Mouse (Mus musculus) embryonic stem cell, embryonic (primary cell): ENCODE measurements at regions not wholly inside any gene's neighbourhood (a gene's known extent, or its start where the extent isn't known, plus 50 kb on each side); places are given as distances from the start of the nearest gene placed in this dataset.
"Not testable (repeated sequence)": the region's sequence is repeated elsewhere in the genome, so short reads cannot be mapped to it uniquely, and the experiment has no call there.

Experiments
- CTCF ChIA-PET, 4 experiments: fragments of 300-600 bp in 2 of 4; fragments of 350-600 bp in 2 of 4; sonication (Branson Sonifier 250); formaldehyde crosslinking; loops; one replicate each; lab custom pipeline; 2022; ENCODE audit warnings: inconsistent platforms in 2 of 4; lab: Charles Lee
- POLR2A ChIA-PET, 4 experiments: fragments of 300-600 bp in 2 of 4; fragments of 350-600 bp in 2 of 4; sonication (Branson Sonifier 250); formaldehyde crosslinking; loops; one replicate each; lab custom pipeline; 2022; ENCODE audit warnings: antibody characterized with exemption in 4 of 4, inconsistent platforms in 1 of 4; lab: Charles Lee

DNA sequence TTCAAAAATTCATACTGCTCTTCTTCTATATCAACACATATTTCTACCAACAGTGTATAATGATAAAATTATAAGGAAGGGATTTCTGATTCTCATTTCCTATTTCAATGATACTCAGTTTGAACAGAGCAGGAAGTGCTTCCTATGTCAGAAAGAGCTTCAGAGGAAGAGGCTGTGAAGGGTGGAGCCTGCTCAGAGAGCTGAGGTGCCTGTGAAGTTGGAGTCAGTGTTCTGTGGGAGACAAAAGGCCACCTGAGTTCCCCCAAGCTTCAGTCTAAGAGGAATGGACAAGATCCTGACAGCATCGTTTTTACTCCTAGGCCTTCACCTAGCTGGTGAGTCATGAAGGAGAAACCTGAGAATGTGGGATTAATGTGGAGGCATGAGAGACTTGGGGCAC, 613.5 kb downstream of the Dad1 start:
- POLR2A ChIA-PET, CTCF ChIA-PET: not testable (repeated sequence)

GRCm38 (mm10) chr14:53637664-53638063, 616.2 kb downstream of the Dad1 start:
- POLR2A ChIA-PET, result not testable (repeated sequence)
- CTCF ChIA-PET, result interaction anchor here in 2 of 4 experiments (0.7 to 1.3 kb wide), 6 partner anchors 10 to 166 kb away, joined by 3 to 6 read pairs (median 4); no protein-coding TSS in a partner anchor

DNA sequence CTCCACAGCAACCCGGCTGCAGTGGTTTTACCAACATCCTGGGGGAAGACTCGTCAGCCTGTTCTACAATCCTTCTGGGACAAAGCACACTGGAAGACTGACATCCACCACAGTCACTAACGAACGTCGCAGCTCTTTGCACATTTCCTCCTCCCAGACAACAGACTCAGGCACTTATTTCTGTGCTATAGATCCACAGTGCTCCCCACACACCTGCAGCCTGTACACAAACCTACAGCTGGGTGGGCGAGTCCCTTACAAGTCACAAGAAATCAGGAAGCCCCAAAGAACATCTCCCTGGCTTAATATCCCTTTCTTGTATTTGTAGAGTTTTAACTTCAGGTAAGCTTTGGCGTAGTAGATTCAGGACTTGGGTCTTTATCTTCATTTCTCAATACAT, 618.7 kb downstream of the Dad1 start:
- POLR2A ChIA-PET, result not testable (repeated sequence)
- CTCF ChIA-PET, result interaction anchor here in 1 of 4 experiments (1.5 kb wide), 1 partner anchor 169 kb away, joined by 4 read pairs; no protein-coding TSS in a partner anchor

DNA sequence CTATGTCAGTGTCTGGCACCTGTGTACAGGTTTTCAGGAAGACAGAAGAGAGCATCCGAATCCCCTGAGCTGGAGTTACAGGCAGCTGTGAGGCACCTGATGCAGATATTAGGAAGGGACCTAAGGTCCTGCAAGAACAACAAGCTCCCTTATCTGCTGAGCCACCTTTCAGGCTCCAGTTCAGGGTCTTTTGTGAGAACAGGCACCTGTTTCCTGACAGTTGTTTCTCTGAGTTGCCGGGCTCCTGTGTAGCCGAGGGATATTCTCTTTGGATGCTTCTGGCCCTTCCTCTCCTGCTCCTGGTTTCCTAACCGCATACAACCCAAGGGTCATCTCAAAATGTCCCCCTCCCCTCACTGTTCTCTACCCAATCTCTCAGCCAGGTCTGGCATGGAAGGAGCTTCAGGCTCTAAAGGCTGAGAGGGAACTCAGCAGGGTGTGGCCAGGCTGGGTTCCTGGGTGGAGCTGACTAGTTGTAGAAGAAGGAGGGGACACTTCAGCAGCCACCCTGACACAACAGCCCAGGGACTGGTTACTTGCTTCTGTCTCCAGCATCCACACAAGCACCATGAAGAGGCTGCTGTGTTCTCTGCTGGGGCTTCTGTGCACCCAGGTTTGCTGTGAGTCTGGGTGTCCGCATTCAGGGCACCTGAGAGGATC, 619.5 kb downstream of the Dad1 start:
- POLR2A ChIA-PET, CTCF ChIA-PET: not testable (repeated sequence)

- POLR2A ChIA-PET, result not testable (repeated sequence)
These were observed 620.2 kb downstream of the Dad1 start for GRCm38 (mm10) chr14:53633743-53634142.

DNA sequence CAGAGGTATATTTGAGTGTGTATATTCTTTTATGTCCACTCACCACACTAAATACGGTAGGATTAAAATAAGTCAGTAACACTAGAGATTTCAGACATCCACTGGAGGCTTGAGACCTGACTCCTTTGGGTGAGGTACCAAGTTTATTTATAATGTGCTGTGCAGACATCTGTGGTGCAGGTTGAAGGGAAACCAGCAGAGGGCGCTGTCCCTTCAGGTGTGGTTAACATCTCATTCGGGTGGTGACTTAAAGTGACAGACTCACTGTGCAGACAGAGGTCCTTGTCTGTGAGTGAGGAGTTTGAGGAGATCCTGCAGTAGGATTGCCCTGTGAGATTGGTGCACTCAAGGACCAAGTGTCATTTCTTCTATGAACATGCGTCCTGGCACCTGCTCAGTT, 632.5 kb downstream of the Dad1 start:
- POLR2A ChIA-PET, result not testable (repeated sequence)

More at GRCm38 (mm10) chr14:53633743-53634142, 620.2 kb downstream of the Dad1 start:
- CTCF ChIA-PET, result not testable (repeated sequence)

DNA sequence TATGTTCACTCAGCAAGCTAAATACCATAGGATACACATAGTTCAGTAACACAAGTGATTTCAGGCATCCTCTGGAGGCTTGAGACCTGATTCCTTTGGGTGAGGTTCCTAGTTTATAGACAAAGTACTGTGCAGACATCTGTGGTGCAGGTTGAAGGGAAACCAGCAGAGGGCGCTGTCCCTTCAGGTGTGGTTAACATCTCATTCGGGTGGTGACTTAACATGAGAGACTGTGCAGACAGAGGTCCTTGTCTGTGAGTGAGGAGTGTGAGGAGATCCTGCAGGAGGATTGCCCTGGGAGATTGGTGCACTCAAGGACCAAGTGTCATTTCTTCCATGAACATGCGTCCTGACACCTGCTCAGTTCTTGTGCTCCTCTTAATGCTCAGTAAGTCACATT, 637.8 kb downstream of the Dad1 start:
- CTCF ChIA-PET, result interaction anchor here in 1 of 4 experiments (0.8 kb wide), 1 partner anchor 22 kb away, joined by 3 read pairs; no protein-coding TSS in a partner anchor
- POLR2A ChIA-PET, result not testable (repeated sequence)

More for the DNA sequence above, 632.5 kb downstream of the Dad1 start:
- CTCF ChIA-PET, result interaction anchor here in 1 of 4 experiments (1.0 kb wide), 1 partner anchor 15 kb away, joined by 3 read pairs; no protein-coding TSS in a partner anchor

- ChIA-PET POLR2A (no interaction called here), CTCF (no interaction called here)
These were observed 639.6 kb downstream of the Dad1 start for GRCm38 (mm10) chr14:53614341-53614740.

GRCm38 (mm10) chr14:53599299-53599698, 654.6 kb downstream of the Dad1 start:
- POLR2A ChIA-PET, result interaction anchor here in 1 of 4 experiments (1.3 kb wide), 1 partner anchor 84 kb away, joined by 5 read pairs; no protein-coding TSS in a partner anchor

GRCm38 (mm10) chr14:53597287-53597686, 656.6 kb downstream of the Dad1 start:
- CTCF ChIA-PET, POLR2A ChIA-PET: not testable (repeated sequence)

More at GRCm38 (mm10) chr14:53599299-53599698, 654.6 kb downstream of the Dad1 start:
- CTCF ChIA-PET, result not testable (repeated sequence)

- CTCF ChIA-PET, POLR2A ChIA-PET: not testable (repeated sequence)
These were observed 663.3 kb downstream of the Dad1 start for GRCm38 (mm10) chr14:53590601-53591000.

GRCm38 (mm10) chr14:53582528-53582927, 671.4 kb downstream of the Dad1 start:
- CTCF ChIA-PET, POLR2A ChIA-PET: not testable (repeated sequence)

DNA sequence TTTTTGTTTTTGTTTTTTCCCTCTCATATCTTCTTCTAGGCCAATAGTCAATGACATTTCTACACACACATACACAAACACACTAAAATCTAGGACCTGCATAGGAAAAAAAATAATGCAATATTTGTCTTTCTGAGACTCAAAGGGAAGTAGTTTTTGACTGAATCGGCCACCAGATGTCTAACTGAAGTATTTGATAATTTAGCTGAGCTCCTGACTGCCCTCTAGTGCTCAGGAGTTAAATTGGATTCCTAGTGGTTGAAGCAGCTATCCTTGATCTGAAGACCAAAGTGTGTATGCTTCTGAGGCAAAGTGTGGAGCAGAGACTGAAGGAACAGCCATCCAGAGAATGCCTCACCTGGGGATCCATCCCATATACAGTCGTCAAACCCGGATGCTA, 672.2 kb downstream of the Dad1 start:
- CTCF ChIA-PET, POLR2A ChIA-PET: not testable (repeated sequence)

GRCm38 (mm10) chr14:53576927-53577326, 677.0 kb downstream of the Dad1 start:
- POLR2A ChIA-PET, result interaction anchor here in 3 of 4 experiments (0.6 to 1.8 kb wide), 8 partner anchors 14 to 1554 kb away, joined by 3 to 11 read pairs (median 3); no protein-coding TSS in a partner anchor

DNA sequence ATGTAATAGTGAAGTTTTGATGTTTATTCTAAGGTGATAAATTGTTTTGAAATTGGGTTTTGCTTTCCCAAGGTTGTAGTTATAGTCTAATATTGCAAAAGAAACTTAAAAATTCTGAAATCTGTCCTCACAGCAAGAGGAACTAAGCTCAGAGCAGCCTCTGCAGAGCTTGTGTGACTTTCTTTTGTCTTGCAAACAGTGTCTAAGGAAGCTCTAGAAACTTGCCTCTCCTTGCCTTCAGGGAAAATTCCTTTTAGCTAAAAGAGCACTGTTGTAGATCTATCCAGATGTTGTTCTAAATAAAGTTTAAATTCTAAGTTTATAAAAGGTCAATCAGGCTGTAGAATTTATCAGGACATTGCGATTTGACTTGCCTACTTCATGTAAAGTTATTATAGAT, 681.2 kb downstream of the Dad1 start:
- POLR2A ChIA-PET, result interaction anchor here in 3 of 4 experiments (2.0 to 2.7 kb wide), 3 partner anchors 10 kb away, joined by 9 to 33 read pairs (median 13); no protein-coding TSS in a partner anchor
- CTCF ChIA-PET, result interaction anchor here in 2 of 4 experiments (1.0 to 1.3 kb wide), 2 partner anchors 10 kb away, joined by 3 to 4 read pairs; no protein-coding TSS in a partner anchor

More at GRCm38 (mm10) chr14:53576927-53577326, 677.0 kb downstream of the Dad1 start:
- CTCF ChIA-PET, result interaction anchor here in 2 of 4 experiments (0.7 to 1.4 kb wide), 3 partner anchors 29 to 227 kb away, joined by 4 read pairs; no protein-coding TSS in a partner anchor

DNA sequence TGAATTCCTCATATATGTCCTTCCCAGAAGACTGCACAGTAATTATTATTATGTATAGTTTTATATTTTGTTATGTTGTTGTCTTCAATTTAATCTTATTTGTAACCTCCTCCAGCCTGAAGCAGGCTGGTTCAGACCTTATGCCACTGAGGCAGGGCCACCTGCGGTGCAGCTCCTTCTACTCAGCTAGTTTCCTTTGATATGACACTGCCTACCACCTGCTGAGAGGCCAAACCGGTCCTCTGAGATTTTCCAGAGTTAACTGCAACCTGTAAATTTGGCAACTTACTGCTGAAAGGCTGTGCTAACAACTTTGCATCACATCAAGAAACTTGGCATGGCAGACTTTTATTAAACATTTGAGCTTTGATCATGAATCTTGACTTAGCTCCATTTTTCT, 691.3 kb downstream of the Dad1 start:
- POLR2A ChIA-PET, result interaction anchor here in 3 of 4 experiments (0.9 to 1.6 kb wide), 9 partner anchors 10 to 17 kb away, joined by 3 to 33 read pairs (median 6); no protein-coding TSS in a partner anchor
- CTCF ChIA-PET, result interaction anchor here in 2 of 4 experiments (0.6 to 1.4 kb wide), 4 partner anchors 9 to 15 kb away, joined by 3 to 4 read pairs (median 4); no protein-coding TSS in a partner anchor

DNA sequence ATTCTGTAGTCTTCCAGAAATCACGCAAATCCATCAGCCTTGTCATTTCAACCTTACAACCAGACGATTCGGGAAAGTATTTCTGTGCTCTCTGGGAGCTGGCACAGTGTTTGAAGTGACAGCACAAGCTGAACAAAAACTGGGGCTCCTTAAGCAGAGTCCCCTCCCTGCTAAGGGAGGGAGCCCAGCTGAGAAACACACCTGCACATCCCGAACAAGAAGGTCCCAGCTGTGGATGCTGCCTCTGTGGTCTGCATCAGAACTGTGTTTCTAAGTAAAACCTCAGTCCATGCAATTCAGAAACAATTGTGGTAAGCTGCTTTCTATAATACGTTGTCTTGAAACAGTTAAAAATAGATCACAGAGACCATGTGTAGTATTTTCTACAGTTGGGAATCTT, 693.8 kb downstream of the Dad1 start:
- POLR2A ChIA-PET, CTCF ChIA-PET: not testable (repeated sequence)

GRCm38 (mm10) chr14:53559386-53559920, 694.5 kb downstream of the Dad1 start:
- CTCF ChIA-PET, POLR2A ChIA-PET: not testable (repeated sequence)

GRCm38 (mm10) chr14:53553771-53554170, 700.1 kb downstream of the Dad1 start:
- ChIA-PET CTCF (no interaction called here), POLR2A (no interaction called here)

DNA sequence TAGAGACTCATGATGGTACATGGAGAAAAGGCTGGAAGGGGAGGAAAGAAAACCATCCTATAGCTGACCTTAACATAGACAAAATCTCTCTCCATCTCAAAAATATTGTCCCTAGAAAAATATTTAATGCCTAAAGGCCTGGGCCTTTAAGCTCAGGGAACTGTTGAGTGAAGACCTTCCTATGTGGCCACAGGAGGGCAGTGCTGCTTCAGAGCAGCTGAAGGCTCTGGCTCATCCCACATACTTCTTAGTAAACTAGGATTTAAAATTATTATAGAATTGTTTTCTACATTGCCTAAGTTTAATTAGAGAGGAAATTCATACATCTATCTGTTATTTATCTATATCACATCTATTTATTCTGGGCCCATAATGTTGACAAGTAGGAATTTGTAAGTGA, 706.5 kb downstream of the Dad1 start:
- POLR2A ChIA-PET, result not testable (repeated sequence)
- CTCF ChIA-PET, result interaction anchor here in 2 of 4 experiments (0.8 to 1.4 kb wide), 2 partner anchors 16 to 30 kb away, joined by 3 to 4 read pairs; no protein-coding TSS in a partner anchor
